Mouse (Mus musculus) hindbrain, postnatal 0 days (tissue): ENCODE results near the gene Tsga10ip. TPM values are rescaled to one million over a fixed set of nuclear protein-coding genes. Genes with fewer than 3 reads are reported as not detected.

ENCODE experiments used
- ATAC-seq: fragments of 200-750 bp; cut with Nextera tagmentation; 2 replicates; pipeline ENCODE4 v1.8.0; 2017; ENCODE audit warnings: mild to moderate bottlenecking, moderate TSS enrichment, moderate library complexity
- DNase-seq: peaks from one replicate; pipeline ENCODE4 v3.0.0-alpha.2; 2015; ENCODE audit warnings: low spot score
- H3K27ac ChIP-seq: fragments of 300-500 bp; sonication (generic); 2 replicates; pipeline ENCODE4 v1.5.1; 2014; ENCODE audit warnings: mild to moderate bottlenecking
- H3K27me3 ChIP-seq: fragments of 300-500 bp; sonication (generic); 2 replicates; pipeline ENCODE4 v1.6.1; 2014; ENCODE audit warnings: low read length, mixed read lengths; ENCODE audit not compliant: insufficient read depth
- H3K36me3 ChIP-seq: fragments of 300-500 bp; sonication (generic); 2 replicates; pipeline ENCODE4 v1.6.1; 2014; ENCODE audit warnings: low read length, mixed read lengths; ENCODE audit not compliant: insufficient read depth
- H3K4me1 ChIP-seq: fragments of 300-500 bp; sonication (generic); 2 replicates; pipeline ENCODE4 v1.6.1; 2014; ENCODE audit warnings: antibody characterized with exemption, low read length, mixed read lengths; ENCODE audit not compliant: insufficient read depth
- H3K4me2 ChIP-seq: fragments of 300-500 bp; sonication (generic); 2 replicates; pipeline ENCODE4 v1.6.1; 2014; ENCODE audit warnings: low read depth, mild to moderate bottlenecking, low read length, moderate library complexity, mixed read lengths
- H3K4me3 ChIP-seq: fragments of 300-500 bp; sonication (generic); 2 replicates; pipeline ENCODE4 v1.5.1; 2014; ENCODE audit warnings: low read length
- H3K9ac ChIP-seq: fragments of 300-500 bp; sonication (generic); replicated peaks from 2 replicates; pipeline ENCODE4 v1.6.1; 2014; ENCODE audit warnings: mild to moderate bottlenecking, low read length, moderate library complexity, mixed read lengths
- H3K9me3 ChIP-seq: fragments of 300-500 bp; sonication (generic); 2 replicates; pipeline ENCODE4 v1.6.1; 2016; ENCODE audit warnings: low read length, mixed read lengths
- CTCF ChIP-seq: IDR thresholded peaks from 2 replicates; pipeline ENCODE4 v1.5.1; 2016; ENCODE audit warnings: antibody characterized with exemption, control low read depth, low read depth
- WGBS: fragments of 180-500 bp; shearing (Covaris S2); extraction: QIAGEN DNeasy Blood & Tissue Kit; methylation state at CpG from one replicate; pipeline ENCODE4 v1.1.7; 2014; 5-methylcytosine and 5-hydroxymethylcytosine counted together
- polyA plus RNA-seq: library from polyadenylated mRNA; unstranded; fragments of >200 nt; fragmentation: Nextera tagmentation; extraction: Ambion mirVana; gene quantifications from 2 replicates; pipeline ENCODE4 v1.2.1, GENCODE M21; 2015
- total RNA-seq: library from RNA; depleted of rRNA; stranded (reverse); fragments of >200 nt; gene quantifications from 2 replicates; pipeline ENCODE4 v1.2.3, GENCODE M21; 2014; rRNA removed

Gene Tsga10ip
- total RNA-seq (not detected in 2 replicates), polyA plus RNA-seq (not detected in 2 replicates)

- Histone ChIP-seq H3K4me2 (no peak within 1 kb of the TSS), H3K27ac (no peak within 1 kb of the TSS), H3K4me3 (no peak within 1 kb of the TSS), H3K4me1 (0 out of 2 replicates have a peak, but pooled peaks cover 3% of the 10 kb centered on the region), H3K27me3 (no peaks in the 10 kb centered on the region), H3K9ac (no peak within 1 kb of the TSS), H3K36me3 (no peaks in the 10 kb centered on the region), H3K9me3 (no peaks in the 10 kb centered on the region)
- 67% methylated on average over 8 of the region's 8 CpGs for WGBS
- DNase-seq (no peak), ATAC-seq (no peak)
- TF ChIP-seq CTCF: no peak
These were observed at the start of gene Tsga10ip for GRCm38 (mm10) chr19:5402293-5402692. TSS of gene Tsga10ip (minus strand) at chr19:5402526.

DNA sequence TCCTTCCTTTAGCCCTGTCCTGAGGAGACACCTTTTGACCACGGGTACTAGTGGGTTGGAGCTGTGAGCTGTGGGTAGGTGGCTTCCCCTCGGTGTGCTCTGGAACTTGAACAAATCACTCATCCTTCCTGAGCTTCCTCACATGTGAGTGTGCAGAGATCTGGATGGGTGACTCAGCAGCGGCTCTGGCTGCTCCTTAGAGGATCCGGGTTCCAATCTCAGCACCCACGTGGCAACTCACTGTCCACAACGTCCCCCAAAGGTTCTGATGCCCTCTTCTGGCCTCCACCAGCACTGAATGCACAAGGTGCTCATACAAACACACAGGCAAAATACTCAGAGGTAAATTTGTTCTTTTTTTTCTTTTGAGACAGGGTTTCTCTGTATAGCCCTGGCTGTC, 49.4 kb upstream of the Tsga10ip start:
- ATAC-seq: no peak
- Histone ChIP-seq H3K9ac (no peak overlapping the region), H3K4me2 (no peak overlapping the region), H3K36me3 (no peaks in the 10 kb centered on the region), H3K4me1 (peaks cover 18% of the 10 kb centered on the region), H3K9me3 (no peaks in the 10 kb centered on the region), H3K27me3 (peaks cover 25% of the 10 kb centered on the region), H3K27ac (no peak overlapping the region), H3K4me3 (no peak overlapping the region)
- WGBS: 82% methylated on average over 6 of the region's 6 CpGs
- DNase-seq: no peak
- 0 out of 2 replicates have a peak, but pooled peaks have one; percentile 1 for TF ChIP-seq CTCF

- DNase-seq (no peak), ATAC-seq (no peak)
- no peaks in the 10 kb centered on the region for H3K36me3 ChIP-seq
- no peak for TF ChIP-seq CTCF
- H3K27me3 ChIP-seq: peaks cover 29% of the 10 kb centered on the region
- WGBS: 88% methylated on average over 3 of the region's 3 CpGs
- H3K9ac ChIP-seq: no peak overlapping the region
- H3K9me3 ChIP-seq: no peaks in the 10 kb centered on the region
- H3K4me2 ChIP-seq: no peak overlapping the region
- no peak overlapping the region for H3K27ac ChIP-seq
- H3K4me3 ChIP-seq: no peak overlapping the region
- H3K4me1 ChIP-seq: peaks cover 4% of the 10 kb centered on the region
These were observed 47.3 kb upstream of the Tsga10ip start for GRCm38 (mm10) chr19:5449673-5450072.

DNA sequence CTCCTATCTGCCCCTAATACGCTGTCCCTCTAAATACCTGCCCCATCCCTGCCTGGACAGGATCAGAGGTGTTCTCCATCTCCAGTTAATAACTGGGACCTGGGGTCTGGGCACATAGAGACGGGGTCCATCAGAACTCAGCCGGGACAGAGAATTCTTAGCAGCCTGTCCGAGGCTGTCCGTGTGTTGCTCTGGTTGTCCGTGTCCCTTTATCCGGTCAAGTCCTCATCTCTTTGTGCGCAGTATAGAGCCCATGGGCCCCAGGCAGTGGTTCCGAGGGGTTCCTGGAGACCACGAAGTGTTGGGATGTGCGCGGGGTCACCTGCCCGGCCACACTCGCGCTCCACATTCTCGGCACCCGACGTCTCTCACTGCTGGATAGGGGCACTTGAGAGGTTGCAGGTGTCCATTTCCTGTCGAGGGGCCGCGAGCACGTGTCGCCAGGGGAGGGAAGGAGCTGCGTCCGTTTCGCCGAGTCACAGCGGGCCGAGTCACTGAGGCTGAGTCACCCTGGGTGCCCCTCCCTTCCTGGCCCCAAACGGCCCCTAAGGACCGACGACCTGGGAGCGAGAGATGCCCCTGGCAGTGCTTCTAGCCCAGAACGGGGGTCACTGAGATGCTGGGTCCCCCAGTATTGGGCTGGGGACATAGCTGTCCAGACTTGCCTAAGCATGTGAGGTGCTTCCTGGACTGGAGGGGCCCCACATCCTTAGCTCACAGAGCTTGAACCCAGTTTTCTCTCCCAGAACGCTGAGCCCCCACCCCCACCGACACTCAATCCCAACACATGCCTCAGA, 46.2 kb upstream of the Tsga10ip start:
- Histone ChIP-seq H3K9me3 (no peaks in the 10 kb centered on the region), H3K4me3 (peak overlapping the region; percentile 57), H3K27me3 (peaks cover 29% of the 10 kb centered on the region), H3K27ac (no peak overlapping the region), H3K9ac (peak overlapping the region; percentile 35; the same call in 1 of the 2 replicates), H3K4me2 (peak overlapping the region; percentile 97), H3K36me3 (no peaks in the 10 kb centered on the region), H3K4me1 (peaks cover 4% of the 10 kb centered on the region)
- DNase-seq (no peak), ATAC-seq (peak; percentile 24; the same call in 1 of the 2 replicates)
- no peak for TF ChIP-seq CTCF
- WGBS: 10% methylated on average over 34 of the region's 36 CpGs

- Histone ChIP-seq H3K27me3 (peaks cover 29% of the 10 kb centered on the region), H3K27ac (no peak within 1 kb of the TSS), H3K9ac (peak within 1 kb of the TSS; percentile 35; the same call in 1 of the 2 replicates), H3K4me1 (peaks cover 4% of the 10 kb centered on the region), H3K4me3 (peak within 1 kb of the TSS; percentile 57), H3K4me2 (peak within 1 kb of the TSS; percentile 97), H3K36me3 (no peaks in the 10 kb centered on the region), H3K9me3 (no peaks in the 10 kb centered on the region)
- 1% methylated on average over 70 of the region's 70 CpGs for WGBS
- no peak for TF ChIP-seq CTCF
- DNase-seq (peak; percentile 65), ATAC-seq (peak; percentile 80)
These were observed 45.4 kb upstream of the Tsga10ip start, which contains the start of gene Fosl1 for GRCm38 (mm10) chr19:5447515-5448353. TSS of gene Fosl1 (plus strand) at chr19:5447547.

DNA sequence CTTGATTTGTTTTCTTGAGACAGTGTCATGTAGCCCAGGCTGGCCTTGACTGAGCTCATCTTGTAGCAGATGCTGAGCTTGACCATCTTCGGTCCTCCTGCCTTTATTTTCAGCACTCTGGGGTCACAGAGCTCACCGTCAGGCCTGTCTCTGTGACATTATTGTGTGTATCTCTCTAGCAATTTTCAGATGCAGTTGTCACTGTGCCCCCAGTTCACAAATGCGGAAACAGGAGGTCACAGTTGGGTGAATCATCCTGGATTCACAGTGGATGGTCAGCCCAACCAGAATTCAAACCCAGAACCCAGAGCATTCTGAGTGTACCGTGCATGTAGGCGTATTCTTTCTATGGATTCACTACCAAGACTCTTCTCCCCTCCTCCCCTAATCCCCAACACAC, 43.4 kb upstream of the Tsga10ip start:
- no peak overlapping the region for H3K4me3 ChIP-seq
- no peak for ATAC-seq
- 87% methylated on average over 5 of the region's 5 CpGs for WGBS
- no peaks in the 10 kb centered on the region for H3K9me3 ChIP-seq
- DNase-seq: no peak
- no peak overlapping the region for H3K4me2 ChIP-seq
- no peak overlapping the region for H3K9ac ChIP-seq
- H3K36me3 ChIP-seq: no peaks in the 10 kb centered on the region
- H3K4me1 ChIP-seq: peaks cover 4% of the 10 kb centered on the region
- no peak overlapping the region for H3K27ac ChIP-seq
- H3K27me3 ChIP-seq: peaks cover 29% of the 10 kb centered on the region
- TF ChIP-seq CTCF: no peak
